Mouse (Mus musculus): Measurements from ENCODE around the gene Card11.

- TF ChIP-seq CTCF (IDR thresholded peaks at IDR 0.05; ENCODE audit: extremely low read depth, insufficient read depth, low read length) (no peak), POLR2A (IDR thresholded peaks at IDR 0.05; ENCODE audit: extremely low read depth, insufficient read depth, low read length) (no peak)
Measured at GRCm38 (mm10) chr5:140857432-140858154, 142.8 kb downstream of the Card11 start.
